Mouse (Mus musculus): Measurements from ENCODE around the gene Cyp2d22. TPM values are rescaled to one million over a fixed set of nuclear protein-coding genes. Genes with fewer than 3 reads are reported as not detected.

The Cyp2d22 gene
- total and polyA plus RNA-seq, 2 experiments from 2014 or later = 1.7 to 2.4 TPM

- DNase-seq (ENCODE audit: low spot score) = peak; percentile 65
- TF ChIP-seq CTCF (IDR thresholded peaks at IDR 0.05) = peak; percentile 65
- Histone ChIP-seq H3K9ac (replicated peaks; ENCODE audit: low read length, poor library complexity, severe bottlenecking) (no peak overlapping the region), H3K9me3 (ENCODE audit: low read length) (no peaks in the 10 kb centered on the region), H3K4me2 (ENCODE audit: low read depth, low read length, poor library complexity, severe bottlenecking) (no peak overlapping the region), H3K4me1 (ENCODE audit: insufficient read depth, low read length) (no peaks in the 10 kb centered on the region), H3K36me3 (ENCODE audit: insufficient read depth, low read length) (no peaks in the 10 kb centered on the region), H3K27me3 (ENCODE audit: insufficient read depth, low read length) (no peaks in the 10 kb centered on the region), H3K4me3 (ENCODE audit: low read depth, low read length) (no peak overlapping the region), H3K27ac (ENCODE audit: low read depth, low read length) (no peak overlapping the region)
- no peak for ATAC-seq (ENCODE audit: low FRiP score)
- WGBS = 74% methylated on average over 11 of the region's 11 CpGs
These were observed 18.5 kb downstream of the Cyp2d22 start for GRCm38 (mm10) chr15:82361459-82362018.

DNA sequence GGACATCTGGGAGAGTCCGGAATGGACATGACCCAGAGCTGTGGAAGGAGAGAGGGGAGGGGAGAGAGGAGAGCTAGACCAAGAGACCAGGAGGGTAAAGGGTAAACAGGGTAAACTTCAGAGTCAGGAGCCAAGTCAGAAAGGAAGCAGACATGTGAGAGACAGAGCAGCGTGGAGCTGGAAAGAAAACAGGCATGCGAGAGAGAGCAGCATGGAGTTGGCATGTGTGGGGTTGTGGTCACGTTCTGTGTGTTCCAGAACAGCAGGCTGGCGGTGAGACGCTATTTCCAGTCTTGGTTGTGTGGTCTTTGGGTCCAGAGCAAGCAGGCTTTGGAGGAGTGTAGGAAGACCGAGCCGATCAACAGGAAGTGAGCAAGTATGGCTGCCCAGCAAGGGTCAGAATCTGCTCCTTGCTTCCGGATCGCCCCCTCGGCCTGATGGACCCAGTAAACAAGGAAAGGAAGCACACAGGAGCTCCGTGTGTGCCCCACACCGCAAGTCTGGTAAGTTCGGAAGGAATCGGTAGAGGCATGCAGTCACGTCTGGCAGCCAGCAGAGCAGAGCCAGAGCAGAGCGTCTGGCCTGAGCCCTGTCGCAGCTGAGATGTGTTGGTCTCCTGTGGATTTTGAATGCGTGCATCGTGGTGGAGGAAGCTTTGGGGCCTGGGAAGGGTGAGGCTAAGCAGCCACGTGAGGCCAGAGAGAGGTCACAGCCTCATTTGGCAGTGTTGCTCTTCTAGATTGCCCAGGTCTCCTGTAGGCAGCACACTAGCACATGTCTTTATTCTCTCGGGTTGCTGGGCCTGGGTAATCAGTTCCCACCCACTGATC lies 21.4 kb downstream of the Cyp2d22 start:
- 64% methylated on average over 22 of the region's 22 CpGs for WGBS
- Histone ChIP-seq H3K36me3 (ENCODE audit: insufficient read depth, low read length) (no peaks in the 10 kb centered on the region), H3K27ac (ENCODE audit: low read depth, low read length) (no peak overlapping the region), H3K4me3 (ENCODE audit: low read depth, low read length) (no peak overlapping the region), H3K9me3 (ENCODE audit: low read length) (no peaks in the 10 kb centered on the region), H3K27me3 (ENCODE audit: insufficient read depth, low read length) (no peaks in the 10 kb centered on the region), H3K9ac (replicated peaks; ENCODE audit: low read length, poor library complexity, severe bottlenecking) (no peak overlapping the region), H3K4me1 (ENCODE audit: insufficient read depth, low read length) (no peaks in the 10 kb centered on the region), H3K4me2 (ENCODE audit: low read depth, low read length, poor library complexity, severe bottlenecking) (no peak overlapping the region)
- DNase-seq (ENCODE audit: low spot score) (no peak), ATAC-seq (ENCODE audit: low FRiP score) (no peak)
- TF ChIP-seq CTCF (IDR thresholded peaks at IDR 0.05) = no peak

GRCm38 (mm10) chr15:82354126-82354945 lies 25.7 kb downstream of the Cyp2d22 start, which contains the start of gene Ndufa6:
TSS of gene Ndufa6 (minus strand) at chr15:82354322.
- TF ChIP-seq CTCF (IDR thresholded peaks at IDR 0.05) = peak; percentile 99
- Histone ChIP-seq H3K4me1 (ENCODE audit: insufficient read depth, low read length) (peaks cover 6% of the 10 kb centered on the region; the same call in 1 of the 2 replicates), H3K4me2 (ENCODE audit: low read depth, low read length, poor library complexity, severe bottlenecking) (peak within 1 kb of the TSS; percentile 72), H3K9ac (replicated peaks; ENCODE audit: low read length, poor library complexity, severe bottlenecking) (peak within 1 kb of the TSS; percentile 94), H3K27ac (ENCODE audit: low read depth, low read length) (peak within 1 kb of the TSS; percentile 87), H3K4me3 (ENCODE audit: low read depth, low read length) (peak within 1 kb of the TSS; percentile 78), H3K36me3 (ENCODE audit: insufficient read depth, low read length) (peaks cover 11% of the 10 kb centered on the region), H3K9me3 (ENCODE audit: low read length) (no peaks in the 10 kb centered on the region), H3K27me3 (ENCODE audit: insufficient read depth, low read length) (no peaks in the 10 kb centered on the region)
- DNase-seq (ENCODE audit: low spot score) (peak; percentile 99), ATAC-seq (ENCODE audit: low FRiP score) (peak; percentile 99)
- WGBS = 3% methylated on average over 57 of the region's 57 CpGs

DNA sequence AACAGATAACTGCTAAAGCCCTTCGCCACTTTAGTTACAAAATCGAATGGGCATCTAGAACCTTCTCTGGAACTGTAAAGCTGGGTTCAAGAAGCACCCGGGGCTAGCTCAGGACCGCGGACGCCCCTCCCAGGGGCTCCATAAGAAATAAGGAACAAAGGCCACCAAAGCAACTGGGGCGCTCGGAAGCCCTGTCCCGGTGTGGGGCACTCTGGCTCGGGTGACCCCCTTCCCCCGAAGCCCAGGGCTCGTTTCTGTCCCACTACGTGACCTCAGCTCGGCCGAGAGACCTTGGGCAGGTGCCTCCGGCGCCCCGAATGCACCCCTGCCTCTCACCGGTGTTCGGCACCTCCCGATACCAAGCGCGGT lies 26.3 kb downstream of the Cyp2d22 start:
- no peaks in the 10 kb centered on the region for H3K27me3 ChIP-seq (ENCODE audit: insufficient read depth, low read length)
- peaks cover 6% of the 10 kb centered on the region; the same call in 1 of the 2 replicates for H3K4me1 ChIP-seq (ENCODE audit: insufficient read depth, low read length)
- peak overlapping the region; percentile 78 for H3K4me3 ChIP-seq (ENCODE audit: low read depth, low read length)
- peak overlapping the region; percentile 87 for H3K27ac ChIP-seq (ENCODE audit: low read depth, low read length)
- under 1% methylated on average over 23 of the region's 23 CpGs for WGBS
- peak overlapping the region; percentile 94 for H3K9ac ChIP-seq (replicated peaks; ENCODE audit: low read length, poor library complexity, severe bottlenecking)
- no peaks in the 10 kb centered on the region for H3K9me3 ChIP-seq (ENCODE audit: low read length)
- peak; percentile 36 for ATAC-seq (ENCODE audit: low FRiP score)
- peak overlapping the region; percentile 72 for H3K4me2 ChIP-seq (ENCODE audit: low read depth, low read length, poor library complexity, severe bottlenecking)
- no peak for DNase-seq (ENCODE audit: low spot score)
- H3K36me3 ChIP-seq (ENCODE audit: insufficient read depth, low read length) = peaks cover 17% of the 10 kb centered on the region
- TF ChIP-seq CTCF (IDR thresholded peaks at IDR 0.05) = no peak

DNA sequence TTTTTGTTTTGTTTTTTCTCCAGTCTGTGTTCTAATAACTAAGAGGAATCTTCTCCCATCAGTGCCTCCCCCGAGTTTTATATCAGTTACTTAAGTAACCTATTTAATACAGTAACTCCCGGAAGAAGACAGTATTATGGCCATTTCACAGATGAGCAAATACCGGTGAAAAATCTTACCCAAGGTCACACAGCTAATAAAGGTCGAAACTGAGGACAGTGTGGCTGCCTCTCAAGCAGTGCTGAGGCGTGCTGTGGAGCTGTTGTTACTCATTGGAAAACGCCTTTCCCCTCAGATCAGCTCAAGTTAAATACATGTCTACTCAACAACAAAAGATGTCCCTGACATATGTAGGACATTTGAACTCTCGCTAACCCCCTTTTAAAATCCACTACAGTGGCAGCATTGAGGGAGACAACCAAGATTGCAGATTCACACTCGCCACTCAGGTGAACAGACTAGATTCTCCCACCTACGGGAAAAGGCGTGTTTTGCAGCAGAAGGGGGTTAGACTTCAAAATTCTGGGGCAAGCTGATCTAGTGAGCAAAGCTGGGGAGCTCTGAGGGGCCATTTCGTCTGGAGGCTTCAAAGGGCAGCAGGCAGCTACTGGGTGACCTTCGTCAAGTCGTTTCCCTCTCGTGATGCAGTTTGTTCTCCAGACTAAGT lies 26.8 kb downstream of the Cyp2d22 start:
- Histone ChIP-seq H3K9me3 (ENCODE audit: low read length) (no peaks in the 10 kb centered on the region), H3K4me1 (ENCODE audit: insufficient read depth, low read length) (peaks cover 6% of the 10 kb centered on the region; the same call in 1 of the 2 replicates), H3K9ac (replicated peaks; ENCODE audit: low read length, poor library complexity, severe bottlenecking) (peak overlapping the region; percentile 94), H3K4me2 (ENCODE audit: low read depth, low read length, poor library complexity, severe bottlenecking) (peak overlapping the region; percentile 72), H3K4me3 (ENCODE audit: low read depth, low read length) (peak overlapping the region; percentile 78), H3K27ac (ENCODE audit: low read depth, low read length) (peak overlapping the region; percentile 87), H3K27me3 (ENCODE audit: insufficient read depth, low read length) (no peaks in the 10 kb centered on the region), H3K36me3 (ENCODE audit: insufficient read depth, low read length) (peaks cover 23% of the 10 kb centered on the region)
- no peak for ATAC-seq (ENCODE audit: low FRiP score)
- no peak for TF ChIP-seq CTCF (IDR thresholded peaks at IDR 0.05)
- no peak for DNase-seq (ENCODE audit: low spot score)
- WGBS = 32% methylated on average over 14 of the region's 14 CpGs
